Mouse (Mus musculus) left cerebral cortex, postnatal 4 days (tissue): ENCODE measurements around the gene Gm9913. TPM values are rescaled to one million over a fixed set of nuclear protein-coding genes. Genes with fewer than 3 reads are reported as not detected.
A peak's percentile ranks its signal among the peaks of the same experiment; 100 is the strongest.

ENCODE experiments used
- DNase-seq: peaks from one replicate; pipeline ENCODE4 v3.0.0-alpha.2; 2022
- intact Hi-C: fragments of 180-260 bp; cut with DNase I; formaldehyde crosslinking; loops from one replicate; pipeline ENCODE4 v1.15.1; 2025
- total RNA-seq, 2 experiments: library from RNA; stranded (reverse); gene quantifications; 2 replicates each; pipeline ENCODE4 v1.2.3; 2021

Gene Gm9913
- total RNA-seq, result under 1 TPM; 0.24 to 0.40 TPM

GRCm38 (mm10) chr2:125505006-125505745, at the start of gene Gm9913:
Gene Gm9913 (plus strand): TSS chr2:125505089.
- intact Hi-C loops, result loop anchor here (10.0 kb wide), 1 partner anchor 90 kb away; no protein-coding TSS in a partner anchor
- peak; percentile 64 for DNase-seq

DNA sequence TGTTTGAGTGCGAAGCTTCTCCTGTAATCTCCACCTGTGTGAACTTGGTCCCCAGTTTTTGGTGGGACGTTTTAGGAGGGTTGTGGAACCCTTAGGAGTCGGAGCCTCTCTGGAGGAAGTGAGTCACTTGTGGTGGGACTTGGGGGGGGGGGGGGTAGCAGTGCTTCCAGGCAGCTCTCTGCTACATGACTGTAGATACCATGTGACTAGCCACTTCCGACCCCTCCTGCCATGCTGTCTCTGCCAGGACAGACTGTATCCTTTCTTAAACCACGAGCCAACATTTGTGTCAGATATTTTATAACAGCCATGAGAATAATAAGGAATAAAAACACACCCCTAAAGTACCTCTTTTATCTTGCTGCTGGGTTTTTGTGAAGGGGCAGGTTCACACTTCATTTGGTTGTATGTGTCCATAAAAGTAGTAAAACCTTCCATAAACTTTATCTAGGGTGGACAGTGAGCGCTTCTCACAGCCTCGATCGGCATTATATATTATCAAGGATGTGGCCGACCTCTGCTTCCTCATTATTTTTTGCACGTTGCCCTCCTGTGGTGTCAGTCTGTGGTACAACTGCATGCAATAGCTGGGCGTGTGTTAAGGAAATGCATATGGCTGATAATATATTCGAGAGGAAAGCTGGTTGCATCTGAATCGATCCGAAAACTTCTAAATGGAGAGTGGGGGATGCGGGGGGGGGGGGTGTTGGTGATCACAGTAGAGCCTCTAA, 48.7 kb upstream of the Gm9913 start:
- DNase-seq, result no peak
- intact Hi-C loops, result no loop called here

DNA sequence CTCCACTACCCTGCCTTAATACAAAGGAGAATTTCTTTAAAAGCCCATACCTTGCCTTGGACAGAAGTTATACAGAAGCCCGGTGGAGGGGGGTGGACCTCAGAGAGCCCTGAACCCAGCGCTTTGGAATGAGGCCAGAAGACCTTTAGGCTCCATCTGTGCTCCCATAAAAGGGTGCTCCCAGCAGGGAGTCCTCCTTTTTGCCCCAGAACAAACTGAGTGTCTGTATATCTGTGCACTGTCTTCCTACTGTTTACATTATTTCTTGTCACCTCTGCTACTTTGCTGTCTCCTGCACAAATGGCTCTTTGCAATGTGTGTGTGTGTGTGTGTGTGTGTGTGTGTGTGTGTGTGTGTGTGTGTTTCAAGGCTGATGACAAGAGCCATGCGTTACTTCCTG, 45.8 kb upstream of the Gm9913 start:
- DNase-seq, result no peak
- intact Hi-C loops, result no loop called here

DNA sequence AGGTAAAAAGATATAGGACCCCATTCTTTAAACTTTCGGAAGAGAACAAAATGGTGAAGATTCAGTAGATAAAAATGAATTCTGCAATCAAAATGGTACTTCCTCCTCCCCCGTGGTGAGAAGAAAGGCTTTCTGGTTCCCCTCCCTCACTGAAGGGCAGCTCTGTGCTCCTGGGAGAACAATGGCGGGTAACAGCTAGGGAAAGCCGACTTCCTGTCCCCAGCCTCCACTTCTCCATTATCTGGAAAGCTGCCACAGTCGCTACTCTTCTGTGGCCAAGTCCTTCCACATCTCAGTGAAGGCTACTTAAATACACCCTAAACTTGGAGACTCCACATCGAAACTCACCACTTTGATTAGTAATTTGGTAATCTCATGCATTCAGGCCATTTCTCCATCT, 40.9 kb upstream of the Gm9913 start:
- intact Hi-C loops, result no loop called here
- no peak for DNase-seq

DNA sequence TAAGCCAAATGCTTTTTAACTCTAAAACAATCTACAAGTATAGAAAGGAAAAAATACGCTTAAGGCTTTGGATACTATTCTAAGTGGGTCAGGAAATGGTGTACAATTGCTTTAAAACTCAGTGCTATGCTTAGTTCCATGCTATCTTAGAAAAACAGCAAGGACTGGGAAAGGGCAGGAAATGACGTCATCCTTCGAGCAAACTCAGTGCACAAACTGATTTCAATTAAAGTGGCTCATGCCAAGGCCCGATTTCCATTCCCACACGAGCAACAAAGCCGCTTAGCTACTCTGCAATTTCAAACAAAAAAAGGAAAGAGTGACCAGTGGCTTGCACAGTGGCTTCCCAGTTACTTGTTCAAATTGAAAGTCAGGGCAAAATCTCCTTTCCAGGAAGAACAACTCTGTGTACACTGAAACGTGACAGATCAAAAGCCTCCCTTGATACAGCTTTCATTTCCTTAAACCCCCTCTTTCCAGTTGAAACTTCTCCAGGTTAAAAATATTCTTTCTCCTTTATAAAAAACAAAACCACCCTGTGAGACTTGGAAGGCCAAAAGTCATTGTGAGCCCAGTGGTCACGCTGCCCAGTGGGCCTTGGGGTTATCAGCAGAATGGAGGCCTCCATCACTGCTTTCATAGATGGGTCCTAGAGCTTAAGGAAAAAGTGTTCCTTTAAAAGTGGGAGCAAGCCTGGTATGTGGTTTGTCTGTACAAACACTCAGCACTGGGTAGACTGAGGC, 34.2 kb upstream of the Gm9913 start:
- no peak for DNase-seq
- intact Hi-C loops, result no loop called here

DNA sequence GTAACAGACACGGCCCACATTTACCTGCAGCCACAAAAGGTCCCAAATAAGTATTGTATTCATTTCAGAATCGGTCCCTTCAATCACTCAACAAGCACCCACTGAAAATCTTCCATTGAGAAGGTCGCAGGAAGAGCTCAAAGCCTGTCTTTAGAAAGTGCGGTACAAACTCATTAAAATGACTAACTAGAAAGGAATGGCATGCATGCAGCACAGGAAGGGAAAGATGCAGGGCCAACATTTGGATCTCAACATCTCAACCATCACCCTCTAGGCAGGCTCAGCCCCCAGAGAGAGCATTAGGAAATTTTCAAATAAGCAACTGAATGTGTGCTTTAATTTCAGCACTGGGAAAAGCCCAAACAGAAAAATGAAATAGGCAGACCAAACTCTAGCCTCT, 33.2 kb upstream of the Gm9913 start:
- intact Hi-C loops, result no loop called here
- no peak for DNase-seq

DNA sequence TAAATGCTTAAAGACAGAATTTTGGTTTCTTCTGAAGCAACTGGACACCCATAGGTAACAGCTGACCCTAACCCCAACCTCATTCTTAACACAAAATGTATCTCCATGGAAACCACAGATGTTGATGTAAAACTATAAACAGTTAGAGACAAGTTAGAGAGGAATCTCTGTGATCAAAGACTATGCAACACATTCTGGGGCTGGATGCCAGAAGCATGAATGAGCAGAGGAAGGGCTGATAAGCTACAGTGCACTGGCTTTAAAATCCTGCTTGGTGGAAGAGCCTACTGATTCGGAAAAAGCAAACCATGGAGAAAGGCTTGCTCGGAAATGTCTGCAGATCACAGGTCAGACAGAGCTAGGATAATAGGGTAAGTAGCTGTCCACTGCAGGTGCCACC, 31.7 kb upstream of the Gm9913 start:
- DNase-seq, result no peak
- intact Hi-C loops, result no loop called here

DNA sequence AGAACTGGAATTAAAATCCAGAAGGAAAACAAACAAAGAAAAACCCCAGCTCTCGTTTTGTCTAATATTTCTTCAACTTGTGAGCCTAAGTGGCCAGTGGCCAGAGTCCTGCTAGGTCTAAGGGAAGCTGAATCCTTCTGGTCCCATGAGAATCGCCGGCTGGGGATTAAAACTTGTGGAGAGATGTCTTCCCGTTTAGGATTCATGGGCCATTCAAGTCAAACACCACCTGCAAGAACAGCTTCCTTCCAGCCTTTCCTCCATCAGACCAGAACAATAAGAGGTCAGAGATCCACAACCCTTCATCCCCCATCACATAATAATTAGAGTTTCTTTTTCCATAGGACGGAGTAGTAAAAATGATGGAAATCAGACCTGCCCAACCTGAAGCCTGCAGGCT, 30.2 kb upstream of the Gm9913 start:
- intact Hi-C loops, result no loop called here
- DNase-seq, result no peak

DNA sequence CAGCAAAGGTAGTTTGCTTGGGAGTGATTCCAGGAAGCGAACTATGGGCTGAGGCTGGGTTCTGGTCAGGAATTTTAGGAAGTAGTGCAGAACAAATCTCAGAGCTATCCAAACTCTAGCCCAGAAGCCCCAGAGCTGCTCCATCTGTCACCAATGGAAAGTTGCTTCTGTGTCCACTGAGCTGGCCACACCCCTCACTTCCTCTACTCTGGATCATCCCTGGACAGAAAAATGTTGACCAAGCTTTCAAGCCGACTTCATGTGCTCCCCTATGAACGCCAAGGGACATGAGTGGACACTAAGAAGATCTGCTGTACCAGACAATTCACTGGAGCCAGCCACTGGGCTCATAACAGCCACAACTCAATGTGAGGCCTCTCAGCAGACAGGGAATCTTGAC, 28.7 kb upstream of the Gm9913 start:
- intact Hi-C loops, result no loop called here

DNA sequence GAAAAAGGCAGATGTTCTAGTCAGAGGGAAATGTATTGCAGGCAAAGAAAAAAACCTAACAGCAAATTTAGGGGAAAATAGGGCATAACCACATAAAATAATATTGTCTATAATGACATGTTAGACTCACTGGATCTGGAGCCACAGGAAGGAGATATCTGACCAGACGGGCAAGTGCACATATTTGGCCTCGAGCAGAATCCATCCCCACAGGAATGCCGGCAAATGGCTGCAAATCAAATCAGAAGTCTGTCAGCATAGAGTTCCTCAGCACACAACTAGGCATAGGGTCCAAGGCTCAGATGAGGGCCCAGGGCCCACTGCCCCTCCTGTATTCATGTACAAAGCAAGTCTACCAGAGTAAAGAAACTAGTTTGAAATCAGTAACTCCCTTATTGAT, 27.5 kb upstream of the Gm9913 start:
- intact Hi-C loops, result no loop called here

More for the DNA sequence above, 28.7 kb upstream of the Gm9913 start:
- DNase-seq, result no peak

DNA sequence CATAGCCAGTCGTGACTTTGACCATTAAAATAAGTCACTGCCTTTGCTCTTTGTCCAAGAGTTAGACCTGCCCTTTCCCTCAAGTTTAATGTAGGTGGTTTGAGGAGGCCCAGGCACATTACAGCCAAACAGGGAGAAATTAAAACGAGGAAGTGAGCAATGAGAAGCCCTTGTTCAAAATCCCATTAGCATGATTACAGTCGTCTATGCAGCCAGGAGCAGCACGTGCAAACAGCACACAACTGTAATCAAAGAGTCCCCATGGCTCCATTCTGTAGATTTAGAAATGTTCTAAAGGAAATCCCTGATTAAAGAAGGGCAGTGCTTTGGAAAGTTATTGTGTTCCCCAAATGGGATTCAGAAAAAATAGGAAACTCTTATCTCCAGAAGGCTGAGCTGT, 26.2 kb upstream of the Gm9913 start:
- DNase-seq, result no peak
- intact Hi-C loops, result no loop called here

More for the DNA sequence above, 27.5 kb upstream of the Gm9913 start:
- DNase-seq, result no peak

DNA sequence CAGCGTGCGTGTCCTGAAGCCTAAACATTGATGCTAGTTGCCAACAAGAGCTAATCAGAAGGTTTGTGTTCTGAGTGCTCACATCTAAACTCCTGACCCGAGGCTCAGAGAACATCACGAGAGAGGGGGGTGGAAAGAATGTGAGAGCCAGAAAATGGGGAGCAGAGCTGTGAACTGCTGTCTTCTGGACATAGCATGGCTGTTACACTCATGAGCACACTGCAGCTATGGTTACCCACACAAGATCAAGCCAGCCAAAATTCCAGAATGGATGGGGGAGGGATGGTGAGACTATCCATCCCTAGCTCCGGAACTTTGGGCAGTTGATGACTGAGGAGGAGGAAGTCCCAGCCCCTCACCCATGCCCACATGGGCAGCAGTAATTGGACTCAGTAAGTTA, 24.8 kb upstream of the Gm9913 start:
- no peak for DNase-seq
- intact Hi-C loops, result no loop called here

DNA sequence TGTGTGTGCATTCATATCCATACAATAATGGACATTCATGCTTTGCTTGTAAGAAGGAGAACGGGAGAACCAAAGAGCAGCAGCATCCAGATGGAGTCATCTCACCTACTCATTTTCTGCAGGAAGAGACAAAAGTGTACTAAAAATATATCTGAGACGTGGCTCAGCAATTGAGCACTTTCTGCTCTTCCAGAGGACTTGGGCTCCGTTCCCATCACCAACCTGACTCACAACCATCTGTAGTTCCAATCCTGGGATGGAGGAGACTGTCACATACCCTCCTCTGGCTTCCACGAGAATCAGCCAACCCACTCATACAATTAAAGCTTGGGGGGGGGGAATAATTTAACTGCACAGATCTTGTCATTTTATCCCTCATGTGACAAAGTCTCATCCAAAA, 23.8 kb upstream of the Gm9913 start:
- intact Hi-C loops, result no loop called here
- DNase-seq, result no peak

GRCm38 (mm10) chr2:125481531-125482317, 23.2 kb upstream of the Gm9913 start:
- intact Hi-C loops, result no loop called here
- no peak for DNase-seq

DNA sequence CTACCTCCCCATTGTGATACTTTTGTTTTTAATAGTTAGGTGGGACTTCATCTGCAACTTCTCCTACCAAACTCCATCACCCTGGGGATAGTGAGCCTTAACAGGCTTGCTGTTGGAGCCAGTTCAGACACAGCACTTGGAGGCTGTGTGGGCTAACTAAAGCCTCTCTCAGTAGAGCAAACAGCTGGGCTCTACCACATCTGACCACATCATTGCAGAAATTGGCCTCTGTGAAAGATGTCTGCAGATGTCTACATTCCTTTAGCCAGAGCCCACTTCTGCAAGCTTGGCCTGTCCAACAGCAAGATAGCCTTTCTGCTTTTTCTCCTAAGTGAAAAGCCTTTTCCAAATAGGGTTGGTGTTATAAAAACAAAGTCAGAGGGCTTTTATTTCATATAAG, 20.7 kb upstream of the Gm9913 start:
- intact Hi-C loops, result no loop called here
- no peak for DNase-seq

GRCm38 (mm10) chr2:125484910-125485309, 20.0 kb upstream of the Gm9913 start:
- intact Hi-C loops, result no loop called here
- DNase-seq, result no peak

GRCm38 (mm10) chr2:125489979-125490378, 14.9 kb upstream of the Gm9913 start:
- intact Hi-C loops, result no loop called here
- DNase-seq, result no peak

GRCm38 (mm10) chr2:125492050-125492900, 12.6 kb upstream of the Gm9913 start:
- intact Hi-C loops, result no loop called here

DNA sequence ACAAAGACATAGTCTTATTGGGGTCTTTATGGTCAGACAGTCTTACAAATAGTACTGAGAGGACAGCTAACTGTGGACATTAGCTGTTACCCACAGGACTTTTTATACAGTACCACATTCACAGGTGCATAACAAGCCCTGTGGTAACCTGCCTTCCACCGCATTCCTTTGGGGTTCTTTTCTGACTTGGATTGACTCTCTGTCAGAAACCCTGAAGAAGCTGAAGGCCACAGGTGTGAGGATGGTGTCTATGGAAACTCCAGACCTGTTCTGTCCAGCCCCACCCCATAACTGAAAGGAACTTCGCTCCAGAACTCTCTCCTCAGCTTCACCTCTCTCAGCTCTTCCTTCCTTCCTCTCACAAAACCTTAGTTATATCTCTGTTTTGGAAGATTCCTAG, 10.6 kb upstream of the Gm9913 start:
- DNase-seq, result no peak
- intact Hi-C loops, result no loop called here

More at GRCm38 (mm10) chr2:125492050-125492900, 12.6 kb upstream of the Gm9913 start:
- DNase-seq, result no peak
